Mouse (Mus musculus): ENCODE data around the gene Mgll. TPM values are rescaled to one million over a fixed set of nuclear protein-coding genes. Genes with fewer than 3 reads are reported as not detected.
A peak's percentile ranks its signal among the peaks of the same experiment; 100 is the strongest.

Gene Mgll
- total RNA-seq, 2 experiments from 2014 or later: 70.3 to 74.3 TPM

DNA sequence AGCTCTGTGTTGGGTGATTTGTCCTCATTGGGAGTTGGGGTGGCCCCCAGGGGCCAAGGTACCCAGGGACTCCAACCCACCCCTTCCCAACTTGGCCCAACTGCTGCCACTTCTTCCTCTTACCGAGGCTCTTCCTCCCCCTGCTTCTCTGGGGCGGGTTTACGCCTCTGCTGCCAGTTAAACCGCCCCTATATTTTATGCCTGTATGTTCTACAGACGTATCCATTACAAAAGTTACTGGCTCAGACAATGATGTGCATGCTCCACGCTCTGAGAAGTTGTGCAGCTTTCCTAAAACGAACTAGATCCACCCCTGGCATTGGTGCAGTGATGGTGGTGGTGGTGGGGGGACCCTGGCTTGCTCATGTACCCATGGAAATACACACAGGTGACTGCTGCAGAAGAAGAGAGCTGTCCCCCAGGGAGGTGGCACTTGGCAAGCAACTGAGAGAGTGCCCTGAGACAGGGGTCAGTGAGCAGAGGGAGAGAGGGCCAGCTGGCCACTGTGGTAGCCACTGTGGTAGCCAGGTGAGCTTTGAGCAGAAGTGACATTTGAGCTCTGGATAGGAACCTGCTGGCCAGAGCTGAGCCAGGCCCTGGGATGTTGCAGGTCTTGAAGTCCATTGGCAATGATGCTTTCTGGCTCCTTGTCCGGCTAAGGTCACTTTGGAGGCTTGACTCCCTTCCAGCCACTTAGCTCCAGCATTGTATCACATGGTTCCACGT lies 18.2 kb downstream of the Mgll start:
- no peak for DNase-seq (ENCODE audit: low spot score in 2 of 2)

DNA sequence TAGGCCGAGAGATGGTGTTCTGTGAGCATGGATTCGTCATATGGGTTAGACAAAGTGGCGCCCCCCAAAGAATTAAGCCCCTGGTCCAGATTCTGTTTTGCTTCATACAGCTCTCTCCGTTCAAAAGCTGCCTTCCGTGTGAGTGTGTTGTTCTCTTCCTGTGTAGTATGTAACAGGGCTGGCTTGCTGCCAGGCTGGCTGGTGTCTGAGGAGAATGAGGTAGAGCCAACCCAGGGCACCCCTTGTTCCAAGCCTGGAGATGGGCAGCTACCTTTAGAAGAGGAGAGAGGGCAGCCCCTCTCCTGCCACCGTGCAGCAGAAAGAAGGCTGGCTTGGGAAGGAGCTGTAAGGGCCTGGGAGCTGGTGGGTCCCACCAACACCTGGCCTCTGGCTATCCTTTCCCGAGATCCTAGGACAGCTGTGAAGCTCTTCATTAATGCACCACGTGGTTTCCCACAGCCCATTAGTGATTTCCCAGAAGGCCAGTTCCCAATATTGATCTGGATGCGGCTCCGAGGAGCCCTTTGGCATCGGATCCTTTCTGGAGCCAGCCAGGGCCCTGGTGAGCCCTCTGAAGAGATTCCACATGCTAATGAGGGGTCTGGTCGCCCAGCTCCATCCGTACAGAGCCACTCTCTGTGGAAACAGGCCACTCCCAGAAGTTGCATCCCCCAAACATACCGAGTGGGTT lies 19.5 kb downstream of the Mgll start:
- DNase-seq (ENCODE audit: low spot score in 2 of 2): no peak

DNA sequence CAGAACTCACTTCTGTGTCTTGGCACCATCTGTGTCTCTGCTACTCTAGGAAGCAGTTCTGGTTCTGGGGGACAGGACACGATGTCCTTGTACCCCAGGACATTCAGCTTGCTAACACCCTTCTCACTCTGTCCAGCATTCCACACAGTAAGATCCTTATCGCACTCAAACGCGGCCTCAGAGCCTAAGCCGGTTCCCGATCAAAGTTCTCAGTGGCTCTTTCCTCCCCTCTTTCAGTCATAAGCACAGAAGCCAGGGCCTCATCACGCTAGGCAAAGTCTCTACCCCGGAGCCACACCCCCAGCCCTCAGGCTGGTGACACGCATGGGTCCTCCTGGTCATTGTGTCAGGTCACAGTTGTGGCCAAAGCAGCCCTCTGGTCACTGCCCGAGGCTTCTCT lies 20.8 kb downstream of the Mgll start:
- DNase-seq (ENCODE audit: low spot score in 2 of 2): no peak

DNA sequence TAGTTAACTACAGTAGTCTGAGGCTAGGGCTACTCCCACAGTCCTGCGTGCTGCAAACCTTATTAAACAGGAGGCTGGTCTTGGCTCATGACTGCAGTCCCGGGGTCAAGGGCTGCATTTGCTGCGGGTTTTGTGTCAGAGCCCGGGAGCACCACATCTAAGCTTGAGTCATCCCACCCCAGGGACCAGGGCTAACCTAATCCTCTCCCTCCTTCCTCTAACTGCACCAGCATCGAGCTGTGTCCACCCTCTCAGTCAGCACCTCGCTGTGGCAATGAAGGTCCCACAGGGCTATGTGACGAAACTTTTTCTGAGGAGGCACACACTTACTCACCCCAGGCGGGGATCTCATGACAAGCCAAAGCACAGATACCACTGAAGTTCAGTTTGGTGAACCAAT lies 22.1 kb downstream of the Mgll start:
- DNase-seq (ENCODE audit: low spot score in 2 of 2): no peak

DNA sequence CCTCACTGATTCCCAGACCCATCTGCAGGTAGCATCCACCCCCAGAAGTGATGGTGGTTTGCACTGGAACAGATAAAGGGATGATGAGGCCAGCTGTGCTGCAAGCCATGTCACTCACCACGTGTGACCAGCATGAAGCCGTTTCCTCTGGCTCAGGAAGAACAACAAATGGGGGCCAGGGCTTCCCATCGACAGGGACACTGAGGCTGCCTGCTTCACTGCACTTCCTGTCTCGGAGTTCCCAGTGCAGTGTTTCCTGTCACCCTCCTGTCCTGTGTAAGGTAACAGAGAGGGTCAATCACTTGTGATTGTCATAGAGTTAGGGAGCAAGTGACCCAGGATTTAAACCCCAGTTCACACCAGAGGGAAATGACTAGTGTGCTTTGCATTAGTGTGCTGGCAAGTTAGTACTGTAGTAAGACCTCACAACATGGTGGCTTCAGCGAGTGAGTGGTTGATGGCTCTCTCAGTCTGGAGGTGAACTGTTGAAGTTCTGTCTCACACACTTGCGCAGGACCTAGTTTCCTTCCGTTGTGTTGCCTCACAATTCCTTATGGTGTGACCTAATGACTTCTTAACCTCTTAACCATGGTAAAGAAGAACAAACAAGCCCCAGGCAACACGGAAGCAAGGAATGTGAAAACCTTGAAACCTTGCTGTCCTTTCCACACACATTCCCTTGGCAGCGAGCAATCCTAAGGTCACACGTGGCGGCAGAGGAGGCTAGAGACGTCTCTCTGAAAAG lies 23.3 kb downstream of the Mgll start:
- DNase-seq (ENCODE audit: low spot score in 2 of 2): no peak

DNA sequence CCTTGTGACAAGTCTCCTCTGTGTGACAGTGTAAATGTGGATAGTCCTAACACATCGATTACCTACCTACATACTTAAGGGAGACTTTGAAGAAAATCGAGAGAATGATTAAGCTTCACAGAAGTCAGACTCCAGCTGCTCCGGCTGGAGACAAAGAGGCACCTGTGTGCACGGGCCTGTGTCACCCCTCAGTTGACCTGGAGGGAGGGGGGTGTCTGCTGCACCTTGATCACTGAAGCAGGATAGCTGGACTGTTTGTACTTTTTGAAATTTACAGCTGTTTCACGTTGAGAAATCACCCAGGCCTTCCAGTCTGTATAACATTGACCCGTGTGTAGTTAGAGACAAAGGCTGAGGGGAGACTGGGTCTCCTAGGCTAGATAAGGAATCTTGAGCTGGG lies 26.7 kb downstream of the Mgll start:
- DNase-seq (ENCODE audit: low spot score in 2 of 2): no peak

DNA sequence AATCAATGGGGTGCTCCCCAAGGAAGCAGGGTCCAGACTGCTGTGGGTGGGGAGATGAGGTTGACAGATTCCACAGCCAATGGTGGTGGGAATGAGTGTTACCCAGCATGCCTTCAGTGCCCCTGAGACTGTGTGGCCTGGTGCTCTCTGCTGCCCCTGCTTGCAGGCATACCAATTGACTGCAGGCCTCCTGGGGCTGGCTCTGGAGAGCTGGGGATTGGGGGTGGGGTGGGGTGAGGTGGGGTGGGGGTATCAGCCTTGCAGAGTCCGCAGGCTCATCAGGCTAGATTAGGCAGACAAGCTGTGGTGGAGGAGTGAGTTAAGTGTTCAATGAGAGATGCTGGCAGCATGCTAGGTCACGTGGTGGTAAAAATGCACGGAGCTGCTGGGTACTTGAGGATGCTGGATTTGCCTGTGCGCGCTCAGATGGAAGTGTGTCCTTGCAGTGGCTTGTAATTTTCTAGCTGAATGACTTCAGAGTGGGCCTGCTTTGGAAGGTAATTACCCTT lies 28.6 kb downstream of the Mgll start:
- no peak for DNase-seq (ENCODE audit: low spot score in 2 of 2)

DNA sequence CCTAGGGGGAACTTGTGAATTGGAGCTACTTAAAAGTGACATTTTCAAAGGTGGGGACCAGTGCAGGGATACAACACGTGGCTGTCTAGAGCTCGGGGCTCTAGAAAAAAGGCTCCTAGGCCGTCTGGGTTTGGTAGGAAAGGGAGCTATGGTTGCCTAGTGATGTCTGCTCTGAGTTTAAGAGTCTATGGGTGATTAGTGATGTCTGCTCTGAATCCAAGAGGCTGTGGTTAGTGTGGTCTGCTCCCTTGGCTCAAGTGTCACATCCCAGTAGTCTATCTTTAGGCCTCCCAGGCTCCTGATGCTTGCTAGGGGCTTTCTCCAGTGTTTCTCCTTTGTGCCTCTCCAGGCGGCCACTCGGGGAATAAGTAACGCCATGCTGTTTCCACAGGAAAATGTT lies 29.4 kb downstream of the Mgll start:
- DNase-seq (ENCODE audit: low spot score in 2 of 2): no peak

DNA sequence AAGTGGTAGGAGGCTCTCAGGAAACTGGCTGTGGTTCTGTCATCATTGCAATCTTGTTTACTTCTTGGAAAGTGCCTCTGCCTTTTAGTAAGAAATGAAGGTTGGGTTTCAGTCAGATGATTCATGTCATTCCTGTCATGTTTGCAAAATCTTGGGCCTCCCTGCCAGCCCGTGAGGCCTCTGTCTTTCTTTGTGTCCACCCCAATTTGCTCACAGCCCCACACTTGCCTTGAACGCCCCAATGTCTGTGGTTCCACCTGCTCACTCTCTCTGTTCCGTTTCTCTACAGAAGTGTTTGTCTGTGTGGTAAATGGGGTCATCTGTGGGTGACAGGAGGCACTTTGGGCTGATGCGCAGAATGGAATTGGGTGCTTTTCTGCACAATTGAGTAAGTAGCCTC lies 32.8 kb downstream of the Mgll start:
- DNase-seq (ENCODE audit: low spot score in 2 of 2): no peak

DNA sequence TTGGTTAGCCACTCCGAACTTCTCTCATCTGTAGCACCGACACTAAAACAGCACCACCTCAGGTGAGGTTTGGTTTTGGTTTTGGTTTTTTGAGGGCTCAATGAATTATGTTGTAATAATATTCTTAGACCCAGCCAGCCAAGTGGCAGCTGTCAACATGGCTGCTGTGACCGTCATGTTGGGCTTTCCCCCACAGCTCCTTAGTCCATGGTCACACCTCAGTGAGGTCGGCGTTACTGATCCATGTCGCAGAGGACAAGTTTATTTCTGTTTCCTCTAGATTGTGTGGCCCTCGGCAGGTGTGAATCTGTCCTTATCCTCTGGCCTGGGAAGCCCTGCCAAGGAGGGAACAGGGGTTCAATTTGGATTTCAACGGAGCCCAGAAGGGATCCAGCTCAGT lies 33.9 kb downstream of the Mgll start:
- no peak for DNase-seq (ENCODE audit: low spot score in 2 of 2)

DNA sequence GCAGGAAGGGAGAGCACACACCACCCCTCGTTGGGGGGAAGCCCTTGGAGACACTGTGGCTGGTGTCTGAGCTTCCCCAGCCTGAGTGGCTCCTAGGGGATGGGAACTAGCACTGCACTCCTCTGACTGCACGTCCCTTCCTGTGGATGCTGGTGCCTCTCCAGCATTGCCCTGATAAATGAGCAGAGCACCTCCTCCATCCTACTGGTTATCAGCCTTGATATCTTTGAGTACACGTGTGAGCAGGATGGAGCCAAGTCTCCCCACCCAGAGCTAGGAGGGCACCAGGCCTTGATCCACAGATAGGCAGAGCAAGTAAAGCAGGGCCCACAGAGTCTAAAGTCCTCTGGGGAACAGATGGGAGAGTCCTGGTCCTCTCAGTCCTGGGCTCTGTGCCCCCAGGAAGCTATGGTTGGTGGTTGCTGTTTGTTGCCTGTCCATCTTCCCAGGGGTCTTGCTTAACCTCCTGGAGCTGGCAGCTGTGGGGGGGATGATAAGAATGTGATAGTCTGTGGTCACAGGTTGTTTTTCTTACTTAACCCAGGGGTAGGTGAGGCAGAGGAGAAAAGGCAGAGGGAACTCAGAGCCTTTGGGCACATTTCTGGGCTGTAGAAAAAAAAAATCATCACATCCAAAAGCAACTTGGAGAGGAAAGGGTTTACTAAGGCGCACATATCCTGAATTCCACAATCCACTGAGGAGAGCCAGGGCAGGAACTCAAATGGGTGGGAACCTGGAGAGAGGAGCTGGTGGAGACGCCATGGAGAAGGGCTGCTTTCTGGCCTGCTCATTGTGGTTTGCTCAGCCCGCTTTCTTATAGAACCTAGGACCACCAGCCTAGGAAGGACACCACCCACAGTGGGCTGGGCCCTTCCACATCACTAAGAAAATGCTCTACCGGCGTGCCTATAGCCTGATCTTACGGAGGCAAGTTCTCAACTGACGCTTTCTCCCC lies 34.6 kb downstream of the Mgll start:
- DNase-seq (ENCODE audit: low spot score in 2 of 2): no peak

DNA sequence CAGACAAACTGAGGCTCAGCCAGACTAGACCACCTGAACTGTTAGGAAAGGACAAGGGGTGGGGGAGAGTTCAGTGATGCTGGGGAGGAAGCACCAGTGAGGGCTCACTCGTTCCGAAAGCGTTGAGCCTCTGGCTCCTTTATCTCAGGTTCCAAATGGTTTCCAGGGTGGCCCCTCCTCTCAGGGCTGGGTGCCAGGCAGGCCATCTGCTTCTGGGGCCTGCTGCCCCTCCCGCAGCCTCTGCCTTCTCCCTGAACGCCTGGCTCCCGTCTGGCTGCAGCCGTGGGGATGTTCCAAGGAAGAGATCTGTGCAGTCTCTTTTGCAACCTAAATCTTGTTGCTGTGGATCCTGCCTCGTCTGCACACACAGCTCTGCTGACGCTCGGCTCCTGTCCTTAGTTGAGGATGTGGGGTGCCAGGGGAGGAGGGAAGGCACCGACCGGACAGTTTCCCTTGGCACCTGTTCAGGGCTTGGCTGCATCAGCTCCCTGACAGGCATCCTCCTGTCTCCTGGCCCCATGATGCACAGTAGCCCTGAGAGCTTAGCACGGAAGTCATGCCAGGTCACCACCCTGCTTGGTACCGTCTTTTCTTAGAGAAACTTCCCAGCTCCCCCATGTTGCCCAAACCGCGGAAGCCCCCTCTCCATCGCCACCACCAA lies 35.7 kb downstream of the Mgll start:
- peak; percentile 77 to 91 for DNase-seq (ENCODE audit: low spot score in 2 of 2)

DNA sequence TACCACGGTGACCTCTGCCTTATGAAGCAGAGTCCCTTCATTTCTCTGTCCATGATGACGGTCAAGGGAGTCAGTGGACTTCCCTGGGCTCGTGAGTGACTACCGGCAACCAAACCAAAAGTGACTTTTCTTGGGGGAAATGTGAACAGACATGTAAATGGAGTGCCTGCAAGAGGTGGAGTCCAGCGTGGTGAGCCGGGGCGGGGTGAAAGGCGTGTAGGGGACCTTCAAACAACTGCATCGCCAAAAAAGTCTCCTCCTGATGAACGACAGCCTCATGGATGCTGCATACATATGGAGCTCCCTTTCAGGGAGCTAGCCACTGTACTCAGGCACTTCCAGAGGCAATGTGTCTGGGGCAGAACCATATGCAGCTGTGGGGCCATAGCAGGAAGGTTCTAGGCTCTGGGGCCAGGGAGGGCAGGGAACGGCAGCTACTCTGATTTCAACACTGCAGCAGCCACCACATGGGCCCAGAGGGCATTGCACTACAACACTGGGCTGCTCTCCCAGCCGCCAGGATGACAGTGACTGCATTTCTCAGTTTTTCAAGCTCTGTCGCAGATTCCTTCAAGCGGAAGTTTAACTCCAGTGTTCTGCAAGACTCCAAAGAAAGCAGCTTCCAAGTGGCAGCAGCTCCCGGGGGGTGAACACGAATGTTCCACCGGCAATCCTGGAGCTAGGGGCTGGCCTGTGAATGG lies 36.9 kb downstream of the Mgll start:
- no peak for DNase-seq (ENCODE audit: low spot score in 2 of 2)

DNA sequence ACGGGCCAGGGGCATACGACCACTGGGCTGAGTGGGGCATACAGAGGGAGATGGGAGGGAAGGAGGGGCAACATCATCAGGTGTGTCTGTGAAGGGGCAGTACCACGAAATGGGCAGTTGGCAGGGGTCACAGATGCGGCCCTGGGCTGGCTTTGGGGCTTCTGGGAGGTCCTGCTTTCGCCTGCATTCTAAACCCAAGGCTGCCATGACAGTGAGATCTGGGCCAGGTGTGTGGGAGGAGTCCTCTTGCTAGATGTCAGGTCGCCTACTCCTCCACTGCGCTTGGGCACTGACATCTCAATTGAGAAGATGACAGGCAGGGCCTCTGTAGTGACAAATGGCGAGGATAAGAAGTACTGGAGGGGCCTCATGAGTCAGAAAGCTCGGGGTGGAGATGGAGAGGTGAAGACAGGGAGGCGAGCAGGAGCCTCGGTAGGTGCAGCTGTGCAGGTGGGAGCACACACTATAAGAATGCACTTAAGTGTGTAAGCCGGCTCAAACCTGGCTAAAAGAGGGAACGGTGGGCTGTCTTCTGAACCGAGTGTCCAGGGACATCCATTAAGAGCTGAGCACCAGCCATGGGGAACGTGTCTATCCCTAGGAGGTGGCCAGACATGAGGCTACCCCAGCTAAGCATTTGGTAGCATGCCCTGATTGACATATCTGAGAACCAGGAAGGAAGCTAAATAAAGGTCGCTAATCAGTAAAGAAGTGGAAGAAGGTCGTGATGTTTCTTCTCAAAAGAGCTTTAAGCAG lies 37.6 kb downstream of the Mgll start:
- no peak for DNase-seq (ENCODE audit: low spot score in 2 of 2)

DNA sequence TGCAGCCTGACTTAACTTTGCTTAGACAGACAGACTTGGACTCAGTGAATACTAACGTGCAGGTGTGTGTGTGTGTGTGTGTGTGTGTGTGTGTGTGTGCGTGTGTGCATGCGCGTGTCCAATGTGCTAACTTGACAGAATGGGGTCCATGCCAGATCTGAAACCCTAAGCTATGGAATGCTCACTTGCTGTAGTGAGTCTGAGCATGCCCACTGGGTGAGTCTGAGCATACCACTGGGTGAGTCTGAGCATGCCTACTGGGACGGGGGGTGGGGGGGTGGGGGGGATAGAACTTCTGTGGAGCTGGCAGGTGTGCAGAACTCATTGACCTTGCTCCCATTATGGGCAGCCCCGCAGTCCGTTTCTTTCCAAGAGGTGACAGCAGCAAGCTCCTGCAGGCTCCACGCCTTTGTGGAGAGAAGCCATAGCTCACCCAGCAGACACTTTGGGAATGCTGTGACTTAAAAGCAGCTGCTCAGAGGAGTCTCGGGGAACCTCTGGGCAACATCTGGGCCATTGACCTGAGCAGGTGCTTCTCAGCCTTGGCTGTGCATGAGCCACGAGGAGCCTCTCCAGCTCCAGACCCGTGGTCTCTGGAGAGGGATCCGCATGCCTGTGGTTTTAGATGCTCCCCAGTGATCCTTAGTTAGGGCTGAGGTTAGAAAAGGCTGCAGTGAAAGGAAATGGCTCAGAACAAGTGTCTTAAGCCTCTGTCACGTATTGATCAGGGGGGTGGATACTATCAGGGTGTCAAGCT lies 38.4 kb downstream of the Mgll start:
- DNase-seq (ENCODE audit: low spot score in 2 of 2): peak in 1 of 2 experiments; percentile 11

DNA sequence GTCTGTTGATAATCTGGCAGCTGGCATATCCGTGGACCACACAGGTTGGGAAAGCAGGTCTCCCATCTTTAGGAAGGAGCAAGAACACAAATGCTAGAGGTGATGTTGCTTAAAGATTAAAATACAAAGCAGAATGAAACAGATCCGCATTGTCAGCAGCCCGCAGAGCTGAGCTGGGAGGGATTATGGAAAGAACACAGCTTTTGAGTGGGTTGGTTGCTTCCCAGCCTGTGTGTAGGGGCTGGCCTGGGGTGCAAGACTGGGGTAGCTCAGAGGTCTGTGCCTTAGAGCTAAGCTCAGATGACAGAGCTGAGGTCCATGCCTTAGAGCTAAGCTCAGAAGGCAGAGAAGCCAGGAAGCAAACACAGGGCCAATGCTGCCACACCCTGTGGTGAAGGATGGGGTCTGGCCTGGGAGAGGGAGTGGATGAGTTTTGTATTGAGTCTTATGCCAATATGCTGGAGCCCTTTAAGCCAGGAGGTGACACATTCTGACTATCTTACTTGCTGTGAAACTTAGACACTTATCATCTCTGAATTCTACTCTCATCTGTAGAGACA lies 39.4 kb downstream of the Mgll start:
- peak in 1 of 2 experiments; percentile 15 for DNase-seq (ENCODE audit: low spot score in 2 of 2)

DNA sequence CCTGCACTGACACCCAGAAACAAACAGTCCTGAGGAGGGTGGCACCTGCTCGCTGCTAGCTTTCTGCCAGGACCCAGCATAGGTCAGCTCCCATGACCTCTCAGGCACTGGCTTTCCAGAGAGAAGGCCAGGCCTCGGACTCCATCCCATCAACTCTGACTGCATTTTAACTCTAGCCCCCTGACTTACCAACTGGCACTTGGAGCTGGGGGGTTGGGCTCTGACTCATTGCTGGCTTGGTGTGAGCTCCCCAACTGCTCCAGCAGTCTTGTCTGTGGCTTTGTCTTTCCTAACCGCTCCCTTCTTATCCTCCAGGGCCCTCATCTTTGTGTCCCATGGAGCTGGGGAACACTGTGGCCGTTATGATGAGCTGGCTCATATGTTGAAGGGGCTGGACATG lies 40.1 kb downstream of the Mgll start:
- no peak for DNase-seq (ENCODE audit: low spot score in 2 of 2)

DNA sequence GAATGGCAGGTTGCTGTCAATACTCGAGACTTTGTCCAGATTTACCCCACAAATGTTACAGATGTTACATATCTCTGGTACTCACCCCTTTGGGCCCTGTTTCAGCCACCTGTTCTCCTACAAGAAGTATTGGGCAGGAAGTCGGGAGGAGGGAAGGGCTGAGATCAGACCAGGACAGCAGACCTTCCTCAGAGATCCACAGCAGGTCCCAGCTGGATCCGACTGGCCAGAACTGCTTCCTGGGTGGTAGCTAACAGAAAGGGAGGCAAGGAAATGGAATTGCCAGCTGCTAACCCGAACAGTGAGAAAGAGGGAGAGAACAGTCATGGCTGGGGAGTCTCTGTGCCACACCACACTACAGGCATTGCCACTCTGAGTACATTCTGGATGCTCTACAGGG lies 43.5 kb downstream of the Mgll start:
- no peak for DNase-seq (ENCODE audit: low spot score in 2 of 2)

Measured in gastrocnemius, postnatal 4 days (tissue).